Mouse (Mus musculus) embryonic facial prominence, embryonic 15.5 days (tissue): ENCODE data around the gene Parp9. TPM values are rescaled to one million over a fixed set of nuclear protein-coding genes. Genes with fewer than 3 reads are reported as not detected.

ENCODE experiments used
- ATAC-seq: fragments of 200-750 bp; cut with Nextera tagmentation; 2 replicates; pipeline ENCODE4 v1.8.0; 2017; ENCODE audit warnings: low read depth, moderate TSS enrichment; ENCODE audit not compliant: insufficient number of reproducible peaks, low FRiP score, low TSS enrichment
- H3K27ac ChIP-seq: fragments of 300-500 bp; sonication (generic); replicated peaks from 2 replicates; pipeline ENCODE4 v1.5.1; 2015; ENCODE audit warnings: mild to moderate bottlenecking, inconsistent platforms
- H3K27me3 ChIP-seq: fragments of 300-500 bp; sonication (generic); 2 replicates; pipeline ENCODE4 v1.6.1; 2015; ENCODE audit warnings: inconsistent platforms
- H3K36me3 ChIP-seq: fragments of 300-500 bp; sonication (generic); 2 replicates; pipeline ENCODE4 v1.6.1; 2015; ENCODE audit warnings: mild to moderate bottlenecking, inconsistent platforms
- H3K4me1 ChIP-seq: fragments of 300-500 bp; sonication (generic); 2 replicates; pipeline ENCODE4 v1.6.1; 2015; ENCODE audit warnings: inconsistent platforms
- H3K4me2 ChIP-seq: fragments of 300-500 bp; sonication (generic); replicated peaks from 2 replicates; pipeline ENCODE4 v1.6.1; 2015; ENCODE audit warnings: mild to moderate bottlenecking, inconsistent platforms
- H3K4me3 ChIP-seq: fragments of 300-500 bp; sonication (generic); replicated peaks from 2 replicates; pipeline ENCODE4 v1.5.1; 2015; ENCODE audit warnings: mild to moderate bottlenecking, inconsistent platforms
- H3K9ac ChIP-seq: fragments of 300-500 bp; sonication (generic); 2 replicates; pipeline ENCODE4 v1.6.1; 2015; ENCODE audit warnings: inconsistent platforms
- H3K9me3 ChIP-seq: fragments of 300-500 bp; sonication (generic); replicated peaks from 2 replicates; pipeline ENCODE4 v1.6.1; 2016; ENCODE audit warnings: inconsistent platforms
- WGBS: fragments of 180-500 bp; shearing (Covaris S2); methylation state at CpG from one replicate; pipeline ENCODE4 v1.1.7; 2015; 5-methylcytosine and 5-hydroxymethylcytosine counted together
- polyA plus RNA-seq: library from polyadenylated mRNA; unstranded; fragments of >200 nt; fragmentation: Nextera tagmentation; extraction: Ambion mirVana; gene quantifications from 2 replicates; pipeline ENCODE4 v1.2.1, GENCODE M21; 2015

Gene Parp9
- polyA plus RNA-seq, 1 experiment from 2014 or later: 6.9 TPM

- no peak for ATAC-seq
- no peak overlapping the region for H3K4me3 ChIP-seq
- H3K27me3 ChIP-seq: no peaks in the 10 kb centered on the region
- H3K36me3 ChIP-seq: peaks cover 12% of the 10 kb centered on the region
- H3K9ac ChIP-seq: no peak overlapping the region
- WGBS: 96% methylated on average over 1 of the region's 1 CpGs
- no peak overlapping the region for H3K27ac ChIP-seq
- no peaks in the 10 kb centered on the region for H3K9me3 ChIP-seq
- H3K4me1 ChIP-seq: no peaks in the 10 kb centered on the region
- no peak overlapping the region for H3K4me2 ChIP-seq
Observed at GRCm38 (mm10) chr16:36016335-36016734, 78.1 kb downstream of the Parp9 start.

Other genes with a start within 250 kb of the Parp9 start
- 17.4 and 18.1 TPM in 2 replicates for gene Dirc2, start 169.1 kb upstream of the Parp9 start, polyA plus RNA-seq
- 13.3 and 13.9 TPM in 2 replicates for gene Hspbap1, start 168.1 kb upstream of the Parp9 start, polyA plus RNA-seq
- 1.5 and 2.2 TPM in 2 replicates for gene Parp14, start 66.9 kb upstream of the Parp9 start, polyA plus RNA-seq
- 3.8 and 3.9 TPM in 2 replicates for gene Dtx3l, start 681 bp downstream of the Parp9 start, polyA plus RNA-seq
- gene Kpna1, start 40.3 kb downstream of the Parp9 start, polyA plus RNA-seq: 32.4 and 35.6 TPM in 2 replicates
- 10.4 and 11.0 TPM in 2 replicates for gene Wdr5b, start 102.7 kb downstream of the Parp9 start, polyA plus RNA-seq
- gene Fam162a, start 133.1 kb downstream of the Parp9 start, polyA plus RNA-seq: 615 and 648 TPM in 2 replicates
- 67.6 and 76.7 TPM in 2 replicates for gene Ccdc58, start 133.2 kb downstream of the Parp9 start, polyA plus RNA-seq
- gene Csta1, start 192.8 kb downstream of the Parp9 start, polyA plus RNA-seq: 11.4 and 17.2 TPM in 2 replicates
- 1.9 and 2.2 TPM in 2 replicates for gene Stfa2l1, start 218.3 kb downstream of the Parp9 start, polyA plus RNA-seq
- 4.7 TPM in 2 replicates for gene Gm5483, start 245.7 kb downstream of the Parp9 start, polyA plus RNA-seq